Mouse (Mus musculus): Measurements from ENCODE around the gene Eps8l1. TPM values are rescaled to one million over a fixed set of nuclear protein-coding genes. Genes with fewer than 3 reads are reported as not detected.
"Not testable (repeated sequence)": the region's sequence is repeated elsewhere in the genome, so short reads cannot be mapped to it uniquely, and the experiment has no call there.

The Eps8l1 gene
- polyA plus RNA-seq (2015; fragmentation: Nextera tagmentation; extraction: Ambion mirVana): 13.6 and 17.6 TPM in 2 replicates

DNA sequence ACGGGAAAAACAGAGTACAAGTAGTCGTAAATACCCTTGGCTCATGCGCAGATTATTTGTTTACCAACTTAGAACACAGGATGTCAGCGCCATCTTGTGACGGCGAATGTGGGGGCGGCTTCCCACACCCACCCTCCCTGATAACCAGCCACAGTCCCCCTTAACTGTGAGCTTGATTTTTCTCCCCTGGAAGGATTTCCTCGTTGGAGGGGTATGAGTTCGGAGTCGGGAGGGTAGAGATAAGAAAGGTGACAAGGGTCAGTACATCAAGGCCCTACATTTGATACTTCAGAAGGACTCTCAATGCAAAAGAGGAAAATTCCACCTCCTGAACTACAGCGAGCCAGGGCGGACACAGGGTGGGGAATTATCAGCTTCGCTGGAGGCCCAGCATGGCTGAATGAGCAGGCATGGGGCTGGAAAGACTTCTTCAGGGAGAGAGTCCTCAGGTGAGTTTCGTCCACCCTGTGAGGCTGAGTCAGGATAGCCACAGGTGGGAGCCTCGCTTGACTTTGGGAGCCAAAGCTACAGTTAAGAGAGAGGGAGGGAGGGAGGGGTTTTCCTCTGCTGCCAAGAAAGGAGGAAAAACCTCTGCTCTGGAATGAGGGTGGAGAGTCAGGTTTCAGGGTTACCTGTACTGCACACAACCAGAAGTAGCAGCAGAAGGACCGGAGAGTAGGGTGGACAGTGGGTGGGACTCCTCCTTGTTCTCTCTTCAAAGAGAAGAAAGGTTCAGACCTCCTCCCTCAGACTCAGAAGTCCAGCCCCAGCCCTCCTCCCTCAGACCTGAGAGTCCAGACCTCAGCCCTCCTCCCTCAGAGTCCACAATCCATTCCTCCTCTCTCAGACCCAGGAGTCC, at the start of gene Eps8l1:
Eps8l1 (plus strand) TSS at position 99 of the 859 bp plus-strand sequence.
- Histone ChIP-seq H3K27ac (replicated peaks) (0 out of 2 replicates have a peak within 1 kb of the TSS, but pooled peaks have one; percentile 17), H3K9me3 (replicated peaks) (no peaks in the 10 kb centered on the region), H3K36me3 (no peaks in the 10 kb centered on the region), H3K27me3 (no peaks in the 10 kb centered on the region), H3K9ac (no peak within 1 kb of the TSS), H3K4me3 (replicated peaks) (peak within 1 kb of the TSS; percentile 30), H3K4me1 (no peaks in the 10 kb centered on the region; the same call in 1 of the 2 replicates), H3K4me2 (replicated peaks) (peak within 1 kb of the TSS; percentile 32)
- peak; percentile 30 for ATAC-seq (ENCODE audit: insufficient number of reproducible peaks, low FRiP score, low TSS enrichment, low read depth)
- 58% methylated on average over 12 of the region's 16 CpGs for WGBS

DNA sequence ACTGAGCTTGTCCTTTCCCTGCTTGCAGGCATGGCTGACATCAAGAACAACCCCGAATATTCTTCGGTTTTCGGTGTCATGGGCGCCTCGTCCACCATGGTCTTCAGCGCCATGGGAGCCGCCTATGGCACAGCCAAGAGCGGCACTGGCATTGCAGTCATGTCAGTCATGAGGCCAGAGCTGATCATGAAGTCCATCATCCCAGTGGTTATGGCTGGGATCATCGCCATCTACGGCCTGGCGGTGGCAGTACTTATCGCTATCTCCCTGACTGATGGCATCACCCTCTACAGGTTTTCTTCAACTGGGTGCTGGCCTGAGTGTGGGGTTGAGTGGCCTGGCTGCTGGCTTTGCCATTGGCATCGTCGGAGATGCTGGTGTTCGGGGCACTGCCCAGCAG, 48.1 kb upstream of the Eps8l1 start:
- H3K4me2 ChIP-seq (replicated peaks); H3K9me3 ChIP-seq (replicated peaks); H3K36me3 ChIP-seq; H3K4me3 ChIP-seq (replicated peaks); H3K27me3 ChIP-seq; H3K9ac ChIP-seq; ATAC-seq (ENCODE audit: insufficient number of reproducible peaks, low FRiP score, low TSS enrichment, low read depth); H3K27ac ChIP-seq (replicated peaks); H3K4me1 ChIP-seq: not testable (repeated sequence)
- WGBS: 97% methylated on average over 15 of the region's 15 CpGs

DNA sequence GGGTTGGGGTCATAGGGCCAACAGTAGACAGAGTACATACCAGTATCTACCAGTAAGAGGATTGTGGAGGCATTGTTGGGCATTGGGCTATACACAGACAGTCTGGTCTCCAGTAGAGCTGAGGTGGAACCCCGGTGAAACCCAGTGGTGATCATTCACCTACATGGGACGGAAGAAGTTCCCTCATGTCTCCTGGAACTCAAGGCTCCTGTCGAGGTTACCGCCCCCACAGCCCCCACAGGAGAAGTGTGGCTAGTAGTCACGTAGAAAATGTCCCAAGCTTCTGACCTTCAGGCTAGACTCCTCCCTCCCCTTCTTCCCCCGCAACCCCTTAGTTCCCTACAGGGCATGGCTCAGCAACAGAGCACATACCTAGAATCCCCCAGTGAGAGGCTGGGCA, 40.8 kb upstream of the Eps8l1 start:
- Histone ChIP-seq H3K9ac (no peak overlapping the region), H3K27ac (replicated peaks) (no peak overlapping the region), H3K4me2 (replicated peaks) (no peak overlapping the region), H3K36me3 (peaks cover 9% of the 10 kb centered on the region; the same call in 1 of the 2 replicates), H3K4me3 (replicated peaks) (no peak overlapping the region), H3K27me3 (no peaks in the 10 kb centered on the region), H3K9me3 (replicated peaks) (no peaks in the 10 kb centered on the region), H3K4me1 (no peaks in the 10 kb centered on the region)
- ATAC-seq (ENCODE audit: insufficient number of reproducible peaks, low FRiP score, low TSS enrichment, low read depth): no peak
- WGBS: 83% methylated on average over 6 of the region's 6 CpGs

DNA sequence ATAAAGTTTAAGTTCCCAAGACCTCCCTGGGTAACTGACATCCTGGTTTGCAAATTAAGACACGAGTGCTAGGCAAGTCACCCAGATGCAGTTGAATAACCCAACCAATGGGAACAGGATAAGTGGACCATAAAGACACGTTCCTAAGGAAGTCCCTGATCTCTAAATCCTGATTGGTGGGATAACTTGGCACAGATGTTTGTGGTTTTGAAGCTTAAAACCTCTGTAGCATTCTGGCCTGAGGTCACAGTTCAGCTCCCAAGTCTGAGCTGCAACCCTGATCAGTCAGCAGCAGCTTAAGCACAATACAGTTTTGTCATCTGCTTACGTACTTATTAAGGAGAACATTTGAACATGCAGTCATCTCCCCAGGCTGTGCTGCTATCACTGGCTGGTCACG, 40.2 kb upstream of the Eps8l1 start:
- Histone ChIP-seq H3K36me3 (peaks cover 13% of the 10 kb centered on the region), H3K9ac (no peak overlapping the region), H3K4me3 (replicated peaks) (no peak overlapping the region), H3K4me2 (replicated peaks) (no peak overlapping the region), H3K27ac (replicated peaks) (no peak overlapping the region), H3K9me3 (replicated peaks) (no peaks in the 10 kb centered on the region), H3K27me3 (no peaks in the 10 kb centered on the region), H3K4me1 (no peaks in the 10 kb centered on the region)
- WGBS: 25% methylated on average over 4 of the region's 4 CpGs
- no peak for ATAC-seq (ENCODE audit: insufficient number of reproducible peaks, low FRiP score, low TSS enrichment, low read depth)

DNA sequence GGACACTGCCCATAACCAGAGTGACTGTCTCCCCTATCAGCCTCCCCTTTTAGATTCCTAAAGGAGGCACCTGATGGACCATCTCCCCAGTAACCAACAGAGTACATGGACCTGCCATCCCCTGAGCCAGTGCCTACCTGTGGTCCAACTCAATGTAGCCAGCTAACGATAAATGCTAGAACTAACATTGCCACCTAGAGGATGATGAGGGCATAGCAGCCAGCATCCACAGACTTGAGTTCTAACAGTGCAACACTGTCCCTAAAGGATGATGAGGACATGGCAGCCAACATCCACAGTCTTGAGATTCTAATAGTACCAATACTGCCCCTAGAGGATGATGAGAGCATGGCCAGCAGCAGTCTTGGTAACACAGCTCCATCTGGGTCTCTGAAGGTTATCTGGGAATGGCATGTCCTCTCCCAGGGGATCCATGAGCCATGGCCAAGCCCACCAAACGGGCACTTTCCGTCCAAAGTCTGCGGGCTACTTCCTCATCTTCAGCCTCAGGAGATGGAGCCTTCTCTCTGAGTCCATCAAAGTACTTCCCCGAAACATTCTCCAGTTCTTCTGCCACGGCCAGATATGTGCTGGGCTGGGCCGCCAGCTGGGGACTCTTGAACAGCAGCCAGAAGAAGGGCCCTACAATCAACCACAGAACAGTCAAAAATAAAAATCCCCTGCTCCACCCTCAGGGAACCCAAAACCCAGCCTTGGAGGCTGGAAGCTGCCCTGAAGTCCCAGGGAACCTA, 33.1 kb upstream of the Eps8l1 start:
- H3K4me2 ChIP-seq (replicated peaks): no peak overlapping the region
- H3K4me1 ChIP-seq: no peaks in the 10 kb centered on the region
- no peak overlapping the region for H3K9ac ChIP-seq
- peak; percentile 87 for ATAC-seq (ENCODE audit: insufficient number of reproducible peaks, low FRiP score, low TSS enrichment, low read depth)
- H3K9me3 ChIP-seq (replicated peaks): no peaks in the 10 kb centered on the region
- H3K36me3 ChIP-seq: peaks cover 73% of the 10 kb centered on the region
- WGBS: 74% methylated on average over 7 of the region's 7 CpGs
- no peak overlapping the region for H3K27ac ChIP-seq (replicated peaks)
- no peaks in the 10 kb centered on the region for H3K27me3 ChIP-seq
- no peak overlapping the region for H3K4me3 ChIP-seq (replicated peaks)

DNA sequence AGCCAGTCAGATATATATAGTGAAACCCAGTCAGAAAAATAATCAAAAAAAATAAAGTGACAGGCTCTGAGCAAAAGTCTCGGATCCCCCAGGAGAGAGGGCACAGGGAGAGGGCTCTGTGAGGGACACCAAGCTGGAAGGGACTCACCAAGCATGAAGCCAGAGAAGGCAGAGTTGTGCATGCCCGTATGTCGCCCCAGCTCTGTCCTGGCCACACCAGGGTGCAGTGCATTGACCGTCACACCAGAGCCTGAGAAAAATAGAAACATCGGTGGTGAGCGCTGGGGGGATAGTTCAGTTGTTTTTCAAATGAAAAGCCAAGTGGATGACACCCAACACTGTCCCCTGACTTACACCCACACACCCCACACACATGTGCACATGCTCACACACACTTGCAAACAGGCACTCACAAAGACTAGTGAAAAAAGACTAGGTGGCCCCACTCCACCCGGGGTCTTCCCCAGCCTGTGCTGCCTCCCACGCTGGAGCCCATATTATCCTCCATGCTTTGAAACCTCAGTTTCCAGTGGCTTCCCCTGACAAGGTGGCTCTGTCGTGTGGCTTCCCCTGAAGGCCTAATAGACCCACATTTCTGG, 30.1 kb upstream of the Eps8l1 start:
- H3K4me2 ChIP-seq (replicated peaks): no peak overlapping the region
- H3K4me3 ChIP-seq (replicated peaks): no peak overlapping the region
- H3K36me3 ChIP-seq: peaks cover 88% of the 10 kb centered on the region
- ATAC-seq (ENCODE audit: insufficient number of reproducible peaks, low FRiP score, low TSS enrichment, low read depth): no peak
- H3K9me3 ChIP-seq (replicated peaks): no peaks in the 10 kb centered on the region
- 91% methylated on average over 9 of the region's 9 CpGs for WGBS
- H3K27me3 ChIP-seq: no peaks in the 10 kb centered on the region
- no peak overlapping the region for H3K9ac ChIP-seq
- H3K27ac ChIP-seq (replicated peaks): no peak overlapping the region
- no peaks in the 10 kb centered on the region for H3K4me1 ChIP-seq

DNA sequence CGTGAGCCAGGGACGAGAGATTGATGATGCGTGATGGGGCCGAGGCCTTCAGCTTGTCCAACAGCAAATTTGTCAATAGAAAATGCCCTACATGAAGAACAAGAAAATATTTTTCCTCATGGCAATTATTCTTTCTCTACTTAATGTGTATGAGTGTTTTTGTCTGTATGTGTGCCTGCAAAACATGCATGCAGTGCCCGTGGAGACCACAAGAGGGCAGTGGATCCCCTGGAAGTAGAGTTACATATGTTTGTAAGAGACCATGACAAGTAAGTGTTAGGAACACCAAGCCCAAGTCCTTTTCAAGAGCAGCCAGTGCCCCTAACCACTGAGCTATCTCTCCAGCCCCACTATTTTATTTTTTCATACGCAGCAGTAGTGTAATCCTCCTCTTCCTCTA, 28.9 kb upstream of the Eps8l1 start:
- H3K27ac ChIP-seq (replicated peaks): no peak overlapping the region
- no peaks in the 10 kb centered on the region for H3K27me3 ChIP-seq
- peaks cover 86% of the 10 kb centered on the region for H3K36me3 ChIP-seq
- H3K9me3 ChIP-seq (replicated peaks): no peaks in the 10 kb centered on the region
- no peak for ATAC-seq (ENCODE audit: insufficient number of reproducible peaks, low FRiP score, low TSS enrichment, low read depth)
- no peak overlapping the region for H3K4me3 ChIP-seq (replicated peaks)
- no peaks in the 10 kb centered on the region for H3K4me1 ChIP-seq
- no peak overlapping the region for H3K4me2 ChIP-seq (replicated peaks)
- WGBS: 81% methylated on average over 6 of the region's 6 CpGs
- no peak overlapping the region for H3K9ac ChIP-seq

DNA sequence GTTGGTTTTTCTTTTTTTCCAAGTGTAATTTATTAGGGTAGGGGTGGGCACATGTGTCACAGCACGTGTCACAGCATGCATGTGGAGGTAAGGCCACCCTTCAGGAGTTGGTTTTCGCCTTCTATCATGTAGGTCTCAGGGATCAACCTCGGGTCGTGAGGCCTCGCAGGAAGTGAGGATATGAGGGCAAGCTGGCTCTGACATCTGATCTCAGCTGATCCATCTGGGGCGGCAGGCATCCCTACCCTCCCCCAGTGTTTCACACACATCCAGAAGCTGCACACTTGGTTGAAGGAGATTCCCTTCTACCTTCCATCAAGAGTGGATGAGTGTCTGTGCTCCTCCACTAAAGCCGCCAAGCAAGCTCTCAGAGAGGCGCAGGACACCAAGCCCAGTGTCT, 28.4 kb upstream of the Eps8l1 start:
- H3K4me3 ChIP-seq (replicated peaks): no peak overlapping the region
- H3K27me3 ChIP-seq: no peaks in the 10 kb centered on the region
- no peaks in the 10 kb centered on the region for H3K9me3 ChIP-seq (replicated peaks)
- no peak overlapping the region for H3K4me2 ChIP-seq (replicated peaks)
- H3K36me3 ChIP-seq: peaks cover 88% of the 10 kb centered on the region
- H3K4me1 ChIP-seq: no peaks in the 10 kb centered on the region
- no peak overlapping the region for H3K9ac ChIP-seq
- 85% methylated on average over 8 of the region's 8 CpGs for WGBS
- ATAC-seq (ENCODE audit: insufficient number of reproducible peaks, low FRiP score, low TSS enrichment, low read depth): no peak
- H3K27ac ChIP-seq (replicated peaks): no peak overlapping the region

DNA sequence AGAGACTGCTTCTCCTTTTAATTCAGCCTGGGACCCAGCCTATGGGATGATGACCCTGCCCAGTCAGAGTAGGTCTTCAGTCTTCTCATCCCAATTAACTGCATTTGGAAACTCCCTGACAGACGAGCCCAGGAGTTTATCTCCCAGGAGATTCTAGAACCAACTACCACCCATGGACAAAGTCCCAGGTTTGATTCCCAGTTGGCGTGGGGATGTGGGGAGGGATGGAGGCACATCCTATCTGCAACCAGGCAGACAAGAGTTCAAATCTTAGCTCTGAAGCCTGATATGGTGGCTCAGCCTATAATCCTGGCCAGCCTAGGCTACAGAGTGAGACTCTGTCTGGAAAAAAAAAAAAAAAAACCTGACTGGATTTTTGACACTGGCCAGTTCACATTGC, 22.8 kb upstream of the Eps8l1 start:
- peaks cover 84% of the 10 kb centered on the region for H3K36me3 ChIP-seq
- H3K4me2 ChIP-seq (replicated peaks): no peak overlapping the region
- H3K9me3 ChIP-seq (replicated peaks): no peaks in the 10 kb centered on the region
- no peak overlapping the region for H3K27ac ChIP-seq (replicated peaks)
- H3K27me3 ChIP-seq: no peaks in the 10 kb centered on the region
- no peak overlapping the region for H3K4me3 ChIP-seq (replicated peaks)
- ATAC-seq (ENCODE audit: insufficient number of reproducible peaks, low FRiP score, low TSS enrichment, low read depth): no peak
- H3K4me1 ChIP-seq: no peaks in the 10 kb centered on the region
- H3K9ac ChIP-seq: no peak overlapping the region
- WGBS: 84% methylated on average over 2 of the region's 2 CpGs

DNA sequence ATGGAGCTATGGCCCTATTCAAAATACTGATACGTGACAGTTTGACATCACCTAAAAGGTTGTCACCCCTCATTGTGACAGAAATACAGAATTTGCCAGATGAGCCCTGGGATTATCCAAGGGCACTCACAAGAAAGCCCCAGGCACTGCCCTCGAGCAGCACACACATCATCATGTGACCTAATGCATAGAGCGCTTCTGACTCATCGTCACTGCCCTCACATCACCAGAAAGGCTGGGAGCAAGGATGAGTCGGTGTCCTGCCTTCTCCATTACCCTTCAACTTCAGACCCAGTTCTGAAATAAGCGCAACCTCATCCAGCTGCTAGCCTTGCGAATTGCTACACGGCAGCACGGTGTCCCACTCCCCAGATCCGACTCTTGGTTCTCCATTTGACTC, 19.9 kb upstream of the Eps8l1 start:
- Histone ChIP-seq H3K9me3 (replicated peaks) (no peaks in the 10 kb centered on the region), H3K4me1 (peaks cover 8% of the 10 kb centered on the region), H3K4me3 (replicated peaks) (no peak overlapping the region), H3K4me2 (replicated peaks) (no peak overlapping the region), H3K27me3 (no peaks in the 10 kb centered on the region), H3K9ac (no peak overlapping the region), H3K36me3 (peaks cover 71% of the 10 kb centered on the region), H3K27ac (replicated peaks) (no peak overlapping the region)
- no peak for ATAC-seq (ENCODE audit: insufficient number of reproducible peaks, low FRiP score, low TSS enrichment, low read depth)
- WGBS: 90% methylated on average over 10 of the region's 10 CpGs

DNA sequence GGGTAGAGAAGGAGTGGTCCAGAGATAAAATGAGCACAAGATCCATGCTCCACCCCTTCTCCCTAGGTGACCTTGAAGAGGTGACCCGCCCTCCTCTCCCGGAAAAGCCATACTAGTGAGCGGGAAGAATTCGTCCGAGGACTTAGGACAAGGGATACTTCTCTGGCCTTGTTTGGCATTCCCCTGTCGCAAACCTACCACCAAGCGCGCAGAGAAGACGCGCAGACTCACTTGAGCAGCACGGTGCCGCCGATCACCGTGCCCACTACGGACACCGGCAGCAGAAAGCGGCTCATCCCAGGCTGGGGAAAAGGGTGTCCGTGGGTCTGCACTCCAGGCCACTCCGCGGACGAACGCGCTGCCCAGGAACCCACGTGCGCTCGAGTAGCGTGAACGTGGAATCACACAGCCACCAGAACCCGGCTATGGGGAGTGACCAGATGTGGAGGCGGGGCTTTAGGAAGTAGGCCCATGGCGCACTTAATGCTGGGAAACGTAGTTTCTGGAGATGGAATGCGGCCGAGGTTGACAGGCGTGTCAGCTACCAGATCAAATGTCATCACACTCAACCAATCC, 15.2 kb upstream of the Eps8l1 start, which contains the start of gene Rdh13:
Rdh13 (minus strand) TSS at position 434 of the 576 bp plus-strand sequence.
- peak within 1 kb of the TSS; percentile 71 for H3K4me2 ChIP-seq (replicated peaks)
- peak within 1 kb of the TSS; percentile 89 for H3K4me3 ChIP-seq (replicated peaks)
- peaks cover 38% of the 10 kb centered on the region for H3K36me3 ChIP-seq
- ATAC-seq (ENCODE audit: insufficient number of reproducible peaks, low FRiP score, low TSS enrichment, low read depth): peak; percentile 93
- no peaks in the 10 kb centered on the region for H3K9me3 ChIP-seq (replicated peaks)
- peak within 1 kb of the TSS; percentile 76 for H3K27ac ChIP-seq (replicated peaks)
- H3K9ac ChIP-seq: peak within 1 kb of the TSS; percentile 68
- H3K27me3 ChIP-seq: no peaks in the 10 kb centered on the region
- H3K4me1 ChIP-seq: peaks cover 8% of the 10 kb centered on the region
- WGBS: under 1% methylated on average over 35 of the region's 35 CpGs
